Comparison of ENCODE assay signal across 8 mouse cellular contexts in the genomic region with DNA sequence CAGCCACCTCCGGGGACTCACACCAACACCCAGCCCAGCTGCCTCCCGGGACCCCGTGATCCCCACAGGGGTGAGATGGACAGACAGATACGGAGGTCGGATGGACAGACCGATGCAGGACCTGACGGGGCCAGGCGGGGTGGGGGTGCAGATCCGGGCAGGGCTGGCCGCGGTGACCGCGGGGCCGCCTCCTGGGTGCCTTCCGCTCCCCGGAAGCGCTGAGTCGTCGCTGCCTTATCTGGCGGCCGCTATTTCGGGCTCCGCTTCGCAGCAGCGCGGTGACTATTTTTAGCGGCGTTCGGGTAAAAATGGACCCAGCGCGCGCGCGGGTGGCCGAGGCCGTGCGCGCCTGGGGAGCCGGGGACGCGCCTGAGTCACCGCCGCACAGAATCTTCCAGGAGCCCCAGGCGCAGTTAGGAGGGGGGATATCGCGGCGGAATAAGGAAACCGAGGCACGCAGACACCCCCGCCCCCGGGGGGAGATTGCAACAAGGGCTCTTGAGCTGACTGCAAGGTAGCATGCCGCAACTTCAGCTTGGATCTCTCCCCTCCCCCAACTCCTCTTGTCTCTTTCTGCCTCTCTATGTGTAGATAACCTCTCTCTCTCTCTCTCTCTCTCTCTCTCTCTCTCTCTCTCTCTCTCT. TPM values are rescaled to one million over a fixed set of nuclear protein-coding genes. Genes with fewer than 3 reads are reported as not detected.
DNase-seq lines count a peak whose midpoint lies in the region; ATAC-seq and TF ChIP-seq lines count a peak whose summit lies in the region.

No protein-coding gene starts in this region.

- H3K27ac ChIP-seq in hindbrain, embryonic 12.5 days: peak overlapping the region; percentile 80
- H3K27ac ChIP-seq in lung, postnatal 0 days (ENCODE audit: low read length): 0 out of 2 replicates have a peak overlapping the region, but pooled peaks have one; percentile 6

- H3K4me3 ChIP-seq in hindbrain, embryonic 12.5 days: peak overlapping the region; percentile 62
- H3K4me3 ChIP-seq in lung, postnatal 0 days (ENCODE audit: low read depth, low read length): peak overlapping the region; percentile 50

- peaks cover 9% of the 10 kb centered on the region for H3K4me1 ChIP-seq in hindbrain, embryonic 12.5 days
- no peaks in the 10 kb centered on the region; the same call in 1 of the 2 replicates for H3K4me1 ChIP-seq in lung, postnatal 0 days (ENCODE audit: insufficient read depth, low read depth, low read length)

- H3K9ac ChIP-seq in hindbrain, embryonic 12.5 days: peak overlapping the region; percentile 83
- peak overlapping the region; percentile 36; the same call in 1 of the 2 replicates for H3K9ac ChIP-seq in lung, postnatal 0 days (replicated peaks; ENCODE audit: low read depth)

- TF ChIP-seq CTCF in lung, postnatal 0 days (IDR thresholded peaks at IDR 0.05): no peak

- peaks cover 8% of the 10 kb centered on the region; the same call in 1 of the 2 replicates for H3K27me3 ChIP-seq in hindbrain, embryonic 12.5 days
- no peaks in the 10 kb centered on the region for H3K27me3 ChIP-seq in lung, postnatal 0 days (replicated peaks; ENCODE audit: insufficient read depth, low read length)

- no peaks in the 10 kb centered on the region for H3K9me3 ChIP-seq in hindbrain, embryonic 12.5 days (replicated peaks)
- no peaks in the 10 kb centered on the region for H3K9me3 ChIP-seq in lung, postnatal 0 days (ENCODE audit: low read length)

- peak; percentile 53 for ATAC-seq in hindbrain, embryonic 12.5 days (ENCODE audit: low FRiP score)
- peak; percentile 78 for ATAC-seq in lung, postnatal 0 days

- DNase-seq in MN1 (ENCODE audit: low spot score): peak; percentile 71
- DNase-seq in cerebellum, adult 9-11 months: peak; percentile 74
- peak; percentile 71 to 76 for DNase-seq in frontal cortex, postnatal 14 days (ENCODE audit: low spot score in 2 of 2)
- peak; percentile 68 to 81 for DNase-seq in layer of hippocampus, postnatal 25 days (ENCODE audit: extremely low spot score in 1 of 2, low spot score in 1 of 2)
- peak; percentile 85 for DNase-seq in lung, postnatal 0 days (ENCODE audit: low spot score)
- peak; percentile 61 for DNase-seq in retina, embryonic 14.5 days (ENCODE audit: low spot score)
- peak; percentile 61 for DNase-seq in thymus, postnatal 25 days

- under 1% methylated on average over 51 of the region's 52 CpGs for WGBS in hindbrain, embryonic 12.5 days
- under 1% methylated on average over 40 of the region's 52 CpGs for WGBS in lung, postnatal 0 days

- TF ChIP-seq EP300 in lung, postnatal 0 days (IDR thresholded peaks at IDR 0.05): no peak

- peak overlapping the region; percentile 87 for H3K4me2 ChIP-seq in hindbrain, embryonic 12.5 days (replicated peaks)
- H3K4me2 ChIP-seq in lung, postnatal 0 days (replicated peaks; ENCODE audit: low read depth, low read length): peak overlapping the region; percentile 77

- H3K36me3 ChIP-seq in hindbrain, embryonic 12.5 days: no peaks in the 10 kb centered on the region
- no peaks in the 10 kb centered on the region for H3K36me3 ChIP-seq in lung, postnatal 0 days (ENCODE audit: insufficient read depth, low read length)

RNA-seq across cellular contexts. Expression of gene Ercc1, which starts 11.7 kb away (rescaled TPM):
- polyA plus RNA-seq in hindbrain, embryonic 12.5 days (2016; fragmentation: Nextera tagmentation; extraction: Ambion mirVana): 95.6 and 96.8 TPM in 2 replicates
- 10 to 100 TPM; 37.8 to 39.1 TPM for total RNA-seq in layer of hippocampus, postnatal 25 days (2021)
- 51.0 and 57.8 TPM in 2 replicates for polyA plus RNA-seq in lung, postnatal 0 days (2015; fragmentation: Nextera tagmentation; extraction: Ambion mirVana)

RNA-seq across cellular contexts. Expression of gene Fosb, which starts 23.0 kb away (rescaled TPM):
- polyA plus RNA-seq in hindbrain, embryonic 12.5 days (2016; fragmentation: Nextera tagmentation; extraction: Ambion mirVana): 0.10 TPM in 1 of 2 replicates, not detected in the other
- 1 to 10 TPM; 5.2 to 9.8 TPM for total RNA-seq in layer of hippocampus, postnatal 25 days (2021)
- polyA plus RNA-seq in lung, postnatal 0 days (2015; fragmentation: Nextera tagmentation; extraction: Ambion mirVana): 0.17 and 0.44 TPM in 2 replicates

RNA-seq across cellular contexts. Expression of gene Cd3eap, which starts 26.5 kb away (rescaled TPM):
- polyA plus RNA-seq in hindbrain, embryonic 12.5 days (2016; fragmentation: Nextera tagmentation; extraction: Ambion mirVana): 17.3 and 20.4 TPM in 2 replicates
- 10 to 100 TPM; 17.7 to 18.3 TPM for total RNA-seq in layer of hippocampus, postnatal 25 days (2021)
- 6.5 and 7.6 TPM in 2 replicates for polyA plus RNA-seq in lung, postnatal 0 days (2015; fragmentation: Nextera tagmentation; extraction: Ambion mirVana)

RNA-seq across cellular contexts. Expression of gene Ppp1r13l, which starts 26.7 kb away (rescaled TPM):
- 4.7 and 5.5 TPM in 2 replicates for polyA plus RNA-seq in hindbrain, embryonic 12.5 days (2016; fragmentation: Nextera tagmentation; extraction: Ambion mirVana)
- 1 to 10 TPM; 4.5 to 4.8 TPM for total RNA-seq in layer of hippocampus, postnatal 25 days (2021)
- polyA plus RNA-seq in lung, postnatal 0 days (2015; fragmentation: Nextera tagmentation; extraction: Ambion mirVana): 4.1 and 4.2 TPM in 2 replicates

RNA-seq across cellular contexts. Expression of gene Ercc2, which starts 49.0 kb away (rescaled TPM):
- 21.3 and 24.6 TPM in 2 replicates for polyA plus RNA-seq in hindbrain, embryonic 12.5 days (2016; fragmentation: Nextera tagmentation; extraction: Ambion mirVana)
- total RNA-seq in layer of hippocampus, postnatal 25 days (2021): 10 to 100 TPM; 34.5 to 34.9 TPM
- polyA plus RNA-seq in lung, postnatal 0 days (2015; fragmentation: Nextera tagmentation; extraction: Ambion mirVana): 8.9 and 9.4 TPM in 2 replicates

Comparison
In these comparisons a context has a peak if more than half of its experiments do, and no peak if none do; other contexts are left out.
1. Peak in every context shown above with its lines: DNase-seq, ATAC-seq, H3K4me3 ChIP-seq and H3K27ac ChIP-seq.